Mouse (Mus musculus) C2C12 (cell line): ENCODE measurements at regions not wholly inside any gene's neighbourhood (a gene's known extent, or its start where the extent isn't known, plus 50 kb on each side); places are given as distances from the start of the nearest gene placed in this dataset.
"Not testable (repeated sequence)": the region's sequence is repeated elsewhere in the genome, so short reads cannot be mapped to it uniquely, and the experiment has no call there.

Source experiments
- H3K27me3 ChIP-seq: one replicate; pipeline ENCODE4 v1.6.1; 2011; ENCODE audit not compliant: control insufficient read depth, insufficient read depth, insufficient read length
- H3K36me3 ChIP-seq: one replicate; pipeline ENCODE4 v1.6.1; 2011; ENCODE audit not compliant: control insufficient read depth, insufficient read depth
- H3K4me3 ChIP-seq: one replicate; pipeline ENCODE4 v1.5.1; 2011; ENCODE audit warnings: mild to moderate bottlenecking, control low read depth; ENCODE audit not compliant: poor library complexity, insufficient read depth, severe bottlenecking
- H3K79me2 ChIP-seq: one replicate; pipeline ENCODE4 v1.6.1; 2011; ENCODE audit not compliant: control insufficient read depth, insufficient read depth
- H3K79me3 ChIP-seq: one replicate; pipeline ENCODE4 v1.6.1; 2011; ENCODE audit warnings: low read depth, control low read depth
- H3ac ChIP-seq: one replicate; pipeline ENCODE3; 2011; ENCODE audit warnings: low read depth; ENCODE audit not compliant: control insufficient read depth, insufficient read length
- CEBPB ChIP-seq: IDR thresholded peaks from one replicate; pipeline ENCODE4 v1.6.1; 2011; ENCODE audit warnings: low read depth, mild to moderate bottlenecking, control low read depth, moderate library complexity
- CTCF ChIP-seq: IDR thresholded peaks from one replicate; pipeline ENCODE4 v1.5.1; 2011; ENCODE audit not compliant: control insufficient read depth, insufficient read depth, insufficient read length
- FOSL1 ChIP-seq: IDR thresholded peaks from one replicate; pipeline ENCODE4 v1.8.0; 2011; ENCODE audit warnings: mild to moderate bottlenecking, low read length; ENCODE audit not compliant: poor library complexity, insufficient read depth, severe bottlenecking
- MAX ChIP-seq: IDR thresholded peaks from one replicate; pipeline ENCODE4 v1.6.1; 2011; ENCODE audit warnings: mild to moderate bottlenecking, control low read depth
- MYOD1 ChIP-seq: IDR thresholded peaks from one replicate; pipeline ENCODE4 v1.6.1; 2011; ENCODE audit warnings: low read depth; ENCODE audit not compliant: control insufficient read depth, insufficient read length
- MYOG ChIP-seq: IDR thresholded peaks from one replicate; pipeline ENCODE4 v1.6.1; 2011; ENCODE audit not compliant: control insufficient read depth, insufficient read length; ENCODE audit errors: extremely low read depth
- USF1 ChIP-seq: IDR thresholded peaks from one replicate; pipeline ENCODE4 v1.6.1; 2011; ENCODE audit warnings: low read depth, mild to moderate bottlenecking, control low read depth, moderate library complexity

GRCm38 (mm10) chr17:7534386-7535059 is 149.3 kb upstream of the Unc93a2 start:
- Histone ChIP-seq H3K79me2 (no peaks in the 10 kb centered on the region), H3K36me3 (no peaks in the 10 kb centered on the region), H3K27me3 (no peaks in the 10 kb centered on the region), H3ac (no peak overlapping the region), H3K4me3 (no peak overlapping the region), H3K79me3 (no peaks in the 10 kb centered on the region)
- no peak for TF ChIP-seq MYOD1
- no peak for TF ChIP-seq CTCF
- TF ChIP-seq CEBPB: no peak
- no peak for TF ChIP-seq FOSL1
- no peak for TF ChIP-seq MYOG
- TF ChIP-seq USF1: no peak

DNA sequence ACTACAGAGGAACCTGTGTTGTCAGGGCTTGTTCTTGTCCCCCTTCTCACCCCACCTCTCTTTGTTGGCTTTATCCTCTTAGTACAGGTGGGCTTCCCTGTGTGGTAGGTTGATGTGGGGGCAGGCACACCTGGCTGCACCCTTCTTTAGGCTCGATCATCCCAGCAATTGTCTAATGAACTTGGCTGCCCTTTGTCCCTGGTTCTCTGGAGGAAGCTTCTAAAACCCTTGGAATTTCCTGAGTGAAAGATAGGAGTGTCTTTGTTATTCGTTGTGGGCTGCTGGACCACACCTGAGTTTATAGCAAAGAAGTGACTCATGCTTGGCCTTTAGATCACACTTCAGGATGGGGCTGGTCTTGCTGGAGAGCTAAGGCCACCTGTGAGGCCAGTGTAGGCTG is 148.3 kb upstream of the Unc93a2 start:
- no peak for TF ChIP-seq MAX
- no peak for TF ChIP-seq MYOD1
- TF ChIP-seq CEBPB: no peak
- no peak for TF ChIP-seq FOSL1
- TF ChIP-seq USF1: no peak
- TF ChIP-seq CTCF: no peak
- no peak for TF ChIP-seq MYOG
- no peak overlapping the region for H3K4me3 ChIP-seq
- no peak overlapping the region for H3ac ChIP-seq
- no peaks in the 10 kb centered on the region for H3K27me3 ChIP-seq
- no peaks in the 10 kb centered on the region for H3K79me2 ChIP-seq
- no peaks in the 10 kb centered on the region for H3K79me3 ChIP-seq
- no peaks in the 10 kb centered on the region for H3K36me3 ChIP-seq

- Histone ChIP-seq H3K79me3 (no peaks in the 10 kb centered on the region), H3K4me3 (no peak overlapping the region), H3K27me3 (no peaks in the 10 kb centered on the region), H3K79me2 (no peaks in the 10 kb centered on the region), H3ac (no peak overlapping the region), H3K36me3 (no peaks in the 10 kb centered on the region)
- no peak for TF ChIP-seq CEBPB
- TF ChIP-seq FOSL1: no peak
- no peak for TF ChIP-seq MYOG
Observed at GRCm38 (mm10) chr17:7532618-7533017, 147.4 kb upstream of the Unc93a2 start.

DNA sequence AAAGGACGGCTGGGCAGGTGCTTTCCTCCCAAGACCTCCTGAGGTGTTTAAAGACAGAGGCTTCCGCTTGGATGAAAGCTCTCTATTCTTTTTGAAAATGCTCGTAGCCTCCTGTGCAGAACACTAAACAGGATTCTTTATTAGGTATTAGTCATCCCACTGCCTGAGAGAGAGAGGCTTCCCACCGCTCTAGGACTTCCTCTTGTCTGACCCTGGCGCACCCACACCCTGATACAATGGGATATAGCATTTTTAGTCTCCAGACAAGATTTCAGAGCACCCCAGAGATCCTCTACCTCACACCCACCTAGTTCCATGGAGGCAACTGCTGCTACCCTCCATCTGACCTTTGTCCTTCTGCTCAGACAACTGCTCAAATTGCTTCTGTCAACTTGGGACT is 144.0 kb upstream of the Unc93a2 start:
- Histone ChIP-seq H3K79me3 (no peaks in the 10 kb centered on the region), H3K4me3 (no peak overlapping the region), H3K79me2 (no peaks in the 10 kb centered on the region), H3K27me3 (no peaks in the 10 kb centered on the region), H3ac (no peak overlapping the region), H3K36me3 (no peaks in the 10 kb centered on the region)
- no peak for TF ChIP-seq FOSL1
- no peak for TF ChIP-seq MYOD1
- TF ChIP-seq USF1: no peak
- no peak for TF ChIP-seq MYOG
- no peak for TF ChIP-seq MAX
- TF ChIP-seq CTCF: no peak
- no peak for TF ChIP-seq CEBPB

DNA sequence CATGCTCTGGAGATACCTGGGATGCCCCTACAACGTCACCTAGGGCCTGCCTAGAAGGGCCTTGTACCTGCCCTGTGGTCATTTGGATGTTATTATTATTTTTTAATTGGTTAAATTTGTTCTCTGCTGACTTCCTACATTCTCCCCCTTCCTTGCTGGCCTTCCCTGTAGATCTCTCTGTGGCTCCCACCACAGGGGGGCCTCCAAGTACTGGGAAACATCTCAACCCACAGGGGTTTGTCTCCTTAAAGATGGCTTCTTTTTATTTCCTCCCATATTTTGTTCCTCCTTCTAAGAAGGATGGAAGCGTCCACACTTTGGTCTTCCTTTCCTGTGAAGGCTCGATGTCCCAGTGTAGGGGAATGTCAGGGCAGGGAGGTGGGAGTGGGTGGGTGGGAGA is 142.4 kb upstream of the Unc93a2 start:
- Histone ChIP-seq H3K36me3 (no peaks in the 10 kb centered on the region), H3K79me2 (no peaks in the 10 kb centered on the region), H3K27me3 (no peaks in the 10 kb centered on the region), H3K79me3 (no peaks in the 10 kb centered on the region), H3K4me3 (no peak overlapping the region), H3ac (no peak overlapping the region)
- TF ChIP-seq CEBPB (no peak), MYOG (no peak), FOSL1 (no peak), MAX (no peak), USF1 (no peak), MYOD1 (no peak), CTCF (no peak)

GRCm38 (mm10) chr17:7524497-7524896 is 139.2 kb upstream of the Unc93a2 start:
- H3K36me3 ChIP-seq, H3K27me3 ChIP-seq, H3K79me2 ChIP-seq, H3K4me3 ChIP-seq, H3ac ChIP-seq, H3K79me3 ChIP-seq: not testable (repeated sequence)
